Mouse (Mus musculus): ENCODE results near the gene Cacna1c.
A peak's percentile ranks its signal among the peaks of the same experiment; 100 is the strongest.

Cacna1c gene

DNA sequence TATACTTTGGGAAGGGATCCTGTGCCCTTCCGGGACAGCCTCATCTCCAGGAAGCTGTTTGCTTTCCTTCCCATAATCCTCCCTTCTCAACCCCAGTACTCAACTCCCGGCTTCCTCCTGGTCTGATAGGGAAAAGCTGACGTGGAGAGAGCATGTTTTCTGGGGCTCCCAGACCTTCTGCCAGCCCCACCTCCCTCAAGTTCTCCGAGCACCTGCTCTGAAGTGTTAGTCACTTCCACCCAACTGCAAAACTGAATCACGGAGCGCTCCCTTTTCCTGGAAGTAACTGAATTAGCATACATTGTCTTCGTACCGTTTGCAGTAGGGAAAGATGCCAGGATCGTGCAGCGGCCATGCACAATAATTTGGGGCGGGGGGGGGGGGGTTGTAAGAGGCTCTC is 393.9 kb downstream of the Cacna1c start:
- DNase-seq (ENCODE audit: low spot score): no peak

- DNase-seq (ENCODE audit: low spot score): no peak
Measured at GRCm38 (mm10) chr6:118796393-118796792, 399.8 kb downstream of the Cacna1c start.

GRCm38 (mm10) chr6:118795716-118796115 is 400.5 kb downstream of the Cacna1c start:
- DNase-seq (ENCODE audit: low spot score): no peak

DNA sequence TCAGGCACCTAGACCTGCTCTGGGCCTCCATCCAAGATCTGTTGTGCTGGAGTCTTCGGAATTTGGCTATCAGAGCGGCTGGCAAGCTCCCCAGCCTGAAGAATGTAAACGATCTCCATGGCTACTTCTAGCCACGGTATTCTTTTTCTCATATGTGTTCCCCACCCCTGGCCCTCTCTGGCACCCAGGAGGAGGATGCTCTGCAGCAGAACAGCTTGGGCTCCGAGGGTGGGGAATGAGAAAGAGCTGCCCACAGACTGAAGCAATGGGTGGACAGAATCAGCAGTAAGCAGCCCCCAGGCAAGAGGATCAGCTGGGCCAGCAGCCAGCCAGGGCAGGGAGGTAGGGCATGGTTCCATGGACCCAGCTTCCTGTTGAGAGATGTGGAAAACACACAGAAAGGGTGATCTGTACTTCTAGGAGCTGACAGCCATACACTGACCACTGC is 404.3 kb downstream of the Cacna1c start:
- DNase-seq (ENCODE audit: low spot score): no peak

DNA sequence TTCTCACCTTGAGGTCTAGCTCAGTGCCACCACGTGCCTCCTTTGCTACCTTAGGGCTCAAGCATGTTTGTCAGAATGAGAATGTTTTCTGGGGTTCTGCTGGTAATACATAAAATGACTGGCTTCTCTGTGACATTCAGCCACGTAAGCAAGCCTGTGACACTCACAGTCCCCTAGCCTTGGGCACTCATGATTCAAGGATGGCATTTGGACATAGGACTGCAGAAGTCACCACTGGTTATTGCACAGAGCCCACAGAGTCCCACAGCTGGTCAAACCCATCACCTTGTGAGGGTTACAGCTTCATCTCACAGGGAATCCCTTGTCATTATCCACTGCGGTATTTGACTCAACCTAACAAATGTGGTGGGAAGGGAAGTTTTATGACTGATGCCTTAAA is 408.3 kb downstream of the Cacna1c start:
- no peak for DNase-seq (ENCODE audit: low spot score)

DNA sequence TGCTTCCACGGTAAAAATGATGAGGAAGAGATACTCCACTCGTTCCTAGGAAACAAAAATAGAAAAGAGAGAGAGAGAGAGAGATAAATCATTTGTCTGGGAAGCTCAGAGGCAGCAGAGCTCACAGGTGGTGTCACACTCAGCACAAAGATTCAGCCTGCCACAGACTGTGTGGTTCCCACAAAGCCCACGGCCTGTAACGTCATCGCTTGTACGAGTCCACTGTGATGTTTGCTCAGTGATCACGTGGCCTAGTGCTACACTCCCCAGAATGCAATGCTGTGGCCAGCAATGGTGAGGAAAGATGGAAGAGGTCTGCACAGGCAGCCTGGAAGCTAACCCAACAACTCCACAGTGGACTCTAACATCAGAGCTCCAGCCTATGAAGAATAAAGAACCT is 415.9 kb downstream of the Cacna1c start:
- no peak for DNase-seq (ENCODE audit: low spot score)

- DNase-seq (ENCODE audit: low spot score): no peak
Measured at GRCm38 (mm10) chr6:118779201-118779600, 417.0 kb downstream of the Cacna1c start.

GRCm38 (mm10) chr6:118777457-118777856 is 418.8 kb downstream of the Cacna1c start:
- DNase-seq (ENCODE audit: low spot score): no peak

- DNase-seq (ENCODE audit: low spot score): no peak
Measured at GRCm38 (mm10) chr6:118776459-118776858, 419.8 kb downstream of the Cacna1c start.

GRCm38 (mm10) chr6:118772581-118772980 is 423.6 kb downstream of the Cacna1c start:
- no peak for DNase-seq (ENCODE audit: low spot score)

DNA sequence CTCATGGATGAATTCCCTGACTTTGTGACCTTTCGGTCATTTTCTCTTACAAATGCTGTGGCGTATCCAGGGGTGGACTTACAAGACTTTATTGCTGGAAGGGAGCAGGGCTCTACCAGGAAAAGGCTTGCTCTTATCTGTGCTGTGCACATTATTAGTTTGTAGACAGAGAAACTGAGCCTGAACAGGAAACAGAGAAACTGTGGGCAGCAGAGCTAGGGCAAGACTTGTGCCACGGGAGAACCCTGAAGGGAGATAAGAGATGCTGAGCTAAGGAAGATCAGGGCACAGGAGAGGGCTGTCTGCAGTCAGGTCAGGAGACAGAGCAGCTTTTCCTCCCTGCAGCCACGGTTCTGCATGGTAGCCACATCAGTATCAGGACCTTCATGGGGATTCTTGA is 425.1 kb downstream of the Cacna1c start:
- DNase-seq (ENCODE audit: low spot score): no peak

DNA sequence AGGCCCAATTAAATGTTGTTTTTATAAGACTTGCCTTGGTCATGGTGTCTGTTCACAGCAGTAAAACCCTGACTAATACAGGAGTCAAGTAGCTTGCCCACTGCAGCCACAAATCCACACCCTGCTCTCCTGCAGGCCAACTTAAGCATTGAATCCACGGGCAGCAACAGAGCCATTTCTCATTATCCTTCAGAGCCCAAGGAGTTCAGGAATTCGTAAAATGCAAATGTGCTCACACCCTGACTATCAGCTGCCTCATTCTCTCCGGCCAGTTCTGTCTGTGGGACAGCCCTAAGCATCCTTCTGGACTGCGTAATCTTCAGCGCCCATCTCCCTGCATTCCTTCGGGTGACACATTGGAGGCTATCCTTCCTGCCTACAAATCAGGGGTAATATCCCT is 425.8 kb downstream of the Cacna1c start:
- no peak for DNase-seq (ENCODE audit: low spot score)

- DNase-seq (ENCODE audit: low spot score): no peak
Measured at GRCm38 (mm10) chr6:118769792-118770191, 426.4 kb downstream of the Cacna1c start.

DNA sequence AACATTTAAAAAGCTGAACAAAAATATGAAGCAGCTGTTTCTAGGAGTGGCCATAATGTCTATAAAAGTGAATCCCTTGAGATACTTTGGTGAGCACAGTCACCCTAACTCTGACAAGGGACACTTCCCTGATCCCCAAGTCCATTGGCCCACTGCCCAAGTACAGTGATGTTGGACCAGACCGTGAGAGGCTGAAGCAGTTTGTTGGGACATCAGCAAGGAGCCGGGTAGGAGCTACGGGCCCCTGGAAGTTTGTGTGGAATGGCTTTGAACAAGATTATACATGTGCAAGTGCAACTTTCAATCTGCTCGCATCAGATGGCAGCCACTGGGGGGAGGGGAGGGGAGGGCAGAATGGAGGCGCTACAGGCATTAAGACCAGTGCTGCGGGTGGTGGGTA is 428.5 kb downstream of the Cacna1c start:
- DNase-seq (ENCODE audit: low spot score): no peak

- DNase-seq (ENCODE audit: low spot score): no peak
Measured at GRCm38 (mm10) chr6:118765261-118765660, 431.0 kb downstream of the Cacna1c start.

DNA sequence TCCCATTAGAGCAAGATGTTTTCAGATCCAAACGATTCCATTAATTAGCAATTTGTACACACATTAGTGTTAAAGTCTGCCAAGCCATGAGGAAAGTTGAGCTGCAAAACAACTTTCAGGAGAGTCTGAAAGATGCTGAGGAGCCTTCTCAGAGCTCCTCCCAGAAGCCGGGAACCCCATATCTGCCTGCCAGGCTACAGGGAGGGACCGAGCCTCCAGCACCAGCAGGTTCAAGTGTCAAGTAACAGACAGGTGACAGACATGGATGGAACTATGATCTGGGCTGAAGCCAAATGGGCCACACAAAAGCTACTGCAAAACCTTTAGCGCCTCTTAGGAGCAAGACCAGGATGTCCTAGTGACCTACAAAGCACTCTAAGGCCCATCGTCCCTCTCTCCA is 437.2 kb downstream of the Cacna1c start:
- no peak for DNase-seq (ENCODE audit: low spot score)

DNA sequence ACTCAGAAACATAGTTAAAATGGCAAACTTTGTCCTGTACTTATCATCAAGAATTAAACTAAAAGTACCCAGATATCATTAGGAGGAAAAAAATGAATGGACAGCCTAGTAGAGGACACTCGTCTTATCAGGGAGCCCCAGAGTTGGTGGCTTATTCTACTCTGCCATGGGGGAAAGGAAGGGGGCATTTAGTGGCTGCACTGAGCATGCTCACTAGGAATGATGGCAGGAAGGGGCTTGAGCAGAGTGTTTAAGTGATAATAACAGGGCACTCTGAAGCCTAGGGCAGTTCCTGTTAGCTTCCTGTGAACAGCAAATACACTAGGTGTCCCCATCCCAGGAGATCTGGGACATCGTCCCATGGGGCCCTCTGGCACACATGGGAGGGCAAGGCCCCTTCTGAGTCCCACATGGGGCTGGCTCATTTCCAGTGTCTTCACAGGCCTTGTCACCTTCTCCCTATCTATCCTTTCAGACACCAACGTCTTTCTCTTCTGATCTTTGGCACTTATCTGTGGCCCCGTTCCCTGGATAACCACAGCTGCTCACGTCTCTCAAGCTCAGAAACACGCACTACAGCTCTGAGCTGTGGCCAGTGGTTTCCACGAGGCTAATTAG is 437.8 kb downstream of the Cacna1c start:
- no peak for DNase-seq (ENCODE audit: low spot score)

DNA sequence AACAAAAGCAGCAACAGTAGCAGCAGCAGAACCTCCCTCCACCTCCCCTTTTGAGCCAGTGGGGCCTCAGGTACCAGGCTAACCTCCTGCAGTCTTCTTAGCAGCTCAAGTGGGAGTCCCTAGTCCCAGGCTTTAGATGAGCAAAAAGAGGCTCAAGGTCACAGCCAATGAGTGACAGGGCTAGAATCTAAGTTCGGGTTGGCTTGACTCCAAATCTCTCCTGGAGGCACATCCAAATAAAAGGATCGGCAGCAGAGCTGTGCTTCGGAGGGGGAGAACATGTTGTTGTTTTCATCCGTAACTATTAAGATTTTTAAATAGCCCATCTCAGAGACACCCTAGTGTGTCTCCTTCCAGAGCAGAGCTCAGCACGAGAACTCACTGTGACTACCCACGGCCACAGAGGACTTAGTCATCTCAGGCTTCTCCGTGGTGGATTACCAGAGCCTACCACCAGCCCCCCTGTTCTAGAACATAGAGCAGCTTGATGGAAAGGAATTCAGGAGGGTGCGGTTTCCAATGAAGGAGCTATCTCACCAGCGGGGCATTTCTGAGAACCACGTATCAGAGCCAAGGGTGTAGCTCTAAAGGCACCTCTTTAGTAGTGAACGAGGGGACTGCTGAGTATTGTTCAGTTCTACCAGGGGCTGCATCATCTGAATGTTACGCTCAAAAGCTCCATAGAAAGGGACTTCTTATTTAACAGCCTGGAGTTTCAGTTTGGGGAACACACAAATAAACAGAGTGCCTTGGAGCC is 438.5 kb downstream of the Cacna1c start:
- DNase-seq (ENCODE audit: low spot score): no peak

DNA sequence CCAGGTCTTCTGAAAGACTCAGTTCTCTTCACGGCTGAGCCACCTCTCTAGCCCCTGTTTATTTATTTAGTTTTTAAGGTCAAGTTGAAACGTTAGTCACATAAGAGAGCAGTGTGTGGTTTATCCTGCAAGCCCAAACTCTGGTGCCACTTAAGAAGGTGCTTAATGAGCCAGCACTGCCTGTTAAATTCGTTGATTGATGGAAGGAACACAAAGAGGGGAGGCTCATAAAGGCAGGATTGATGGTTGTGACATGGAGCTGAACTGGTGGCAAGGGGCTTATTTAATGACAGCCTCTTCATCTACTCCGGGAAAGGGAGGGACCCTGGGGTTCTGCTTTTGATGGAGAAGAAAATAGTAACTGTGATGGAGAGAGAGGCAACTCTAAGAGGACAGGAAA is 439.7 kb downstream of the Cacna1c start:
- peak; percentile 28 for DNase-seq (ENCODE audit: low spot score)

- DNase-seq (ENCODE audit: low spot score): no peak
Measured at GRCm38 (mm10) chr6:118755768-118756167, 440.4 kb downstream of the Cacna1c start.

GRCm38 (mm10) chr6:118754439-118754838 is 441.8 kb downstream of the Cacna1c start:
- no peak for DNase-seq (ENCODE audit: low spot score)

GRCm38 (mm10) chr6:118753787-118754186 is 442.4 kb downstream of the Cacna1c start:
- DNase-seq (ENCODE audit: low spot score): no peak

GRCm38 (mm10) chr6:118753064-118753463 is 443.2 kb downstream of the Cacna1c start:
- no peak for DNase-seq (ENCODE audit: low spot score)

DNA sequence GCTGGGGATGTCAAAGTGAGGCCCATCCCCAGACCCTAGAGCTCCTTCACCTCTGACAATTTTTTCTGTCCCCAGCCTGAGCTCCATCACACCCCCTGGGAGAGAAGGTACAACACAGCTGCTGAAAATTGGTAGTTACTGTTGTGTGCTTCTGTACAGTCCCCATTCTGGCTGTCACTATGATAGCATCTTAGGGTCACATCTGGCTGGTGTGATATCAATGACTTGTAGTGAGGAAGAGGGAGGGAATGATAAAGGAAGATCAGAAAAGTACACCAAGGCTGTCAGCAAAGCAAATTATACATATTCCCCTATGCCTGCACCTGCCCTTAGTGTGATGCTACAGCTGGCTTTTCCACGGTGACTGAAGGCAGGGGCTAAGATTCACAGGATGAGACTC is 446.9 kb downstream of the Cacna1c start:
- DNase-seq (ENCODE audit: low spot score): no peak
